Mouse (Mus musculus) liver, embryonic 14.5 days (tissue): Measurements from ENCODE around the gene Lclat1.

Source experiments
- CTCF ChIP-seq: IDR thresholded peaks from 2 replicates; pipeline ENCODE4 v1.5.1; 2016; ENCODE audit warnings: antibody characterized with exemption, low read depth, control low read depth
- EP300 ChIP-seq: IDR thresholded peaks from 2 replicates; pipeline ENCODE4 v1.6.1; 2016; ENCODE audit warnings: antibody characterized with exemption, low read depth

DNA sequence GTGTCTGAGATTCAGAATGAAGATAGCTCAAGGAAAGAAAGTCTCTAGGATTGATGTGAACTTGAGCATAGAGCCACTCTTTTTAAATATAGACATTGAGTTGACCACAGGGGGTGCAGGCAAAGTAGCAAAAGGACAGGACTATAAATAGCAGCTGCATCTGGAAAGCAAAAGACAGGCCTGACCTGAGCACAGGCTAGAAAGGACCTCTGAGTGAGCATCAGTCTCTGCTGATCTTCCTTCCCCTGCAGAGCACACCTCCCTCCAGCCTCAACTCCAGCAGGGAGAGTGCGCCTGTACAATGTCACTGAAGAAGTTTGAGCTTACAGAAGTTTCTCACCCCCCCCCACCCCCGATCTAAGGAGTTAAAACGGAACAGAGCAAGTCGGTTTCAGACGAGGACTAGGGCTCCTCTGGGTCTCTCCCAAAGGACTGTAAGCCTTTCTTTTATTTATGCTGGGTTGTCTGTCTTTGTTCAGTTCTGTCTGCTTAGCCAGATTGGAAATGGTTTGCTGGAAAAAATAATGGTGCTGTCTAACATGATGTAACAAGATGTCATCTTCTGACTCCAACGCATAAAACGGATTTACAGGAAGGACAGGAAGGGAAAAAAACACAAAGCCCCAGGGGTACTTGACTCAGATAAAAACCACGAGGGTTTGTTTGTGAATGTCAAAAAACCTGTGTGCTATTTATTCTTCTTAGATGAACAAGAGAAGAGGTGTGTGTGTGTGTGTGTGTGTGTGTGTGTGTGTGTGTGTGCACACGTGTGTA lies 26.2 kb upstream of the Lclat1 start:
- TF ChIP-seq CTCF, result no peak
- TF ChIP-seq EP300, result no peak
